Mouse (Mus musculus): Measurements from ENCODE around the gene Ntn5. TPM values are rescaled to one million over a fixed set of nuclear protein-coding genes. Genes with fewer than 3 reads are reported as not detected.

Ntn5 gene
- 3.4 and 3.7 TPM in 2 replicates for polyA plus RNA-seq (2014; fragmentation: Nextera tagmentation; extraction: Ambion mirVana)

DNA sequence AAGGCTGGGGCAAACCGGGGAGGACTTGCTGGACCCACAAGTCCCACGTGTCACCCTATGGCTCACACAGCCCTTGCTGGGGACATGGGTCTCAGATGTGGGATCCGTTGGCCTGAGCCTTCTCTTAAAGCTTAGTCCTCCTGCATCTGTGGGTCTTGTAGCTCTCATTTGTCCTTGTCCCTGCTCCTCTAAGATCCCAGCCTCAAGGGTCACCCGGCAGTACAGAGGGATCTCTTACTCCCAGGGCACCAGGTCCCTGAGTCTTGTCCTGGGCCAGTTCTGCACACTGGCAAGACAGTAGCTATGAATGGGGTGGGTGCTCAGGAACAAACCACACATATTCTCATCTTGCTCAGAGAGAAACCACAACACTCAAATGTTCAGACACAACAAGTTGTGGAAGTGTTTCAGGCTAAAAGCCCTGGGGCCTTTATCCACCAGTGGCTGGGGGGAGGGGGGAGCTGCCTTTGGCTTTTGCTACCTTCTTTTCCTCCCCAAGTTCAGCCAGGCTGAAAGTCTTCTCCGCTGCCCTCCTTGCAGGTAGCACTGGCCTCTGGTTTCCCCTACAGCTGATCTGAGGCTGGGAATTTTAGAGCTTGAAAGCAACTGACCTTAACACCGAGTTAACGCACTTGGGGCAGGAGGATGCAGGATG, at the start of gene Ntn5:
Gene Ntn5, plus strand, starts transcription at position 627 of the 655 bp plus-strand sequence.
- Histone ChIP-seq H3K9me3 (ENCODE audit: control insufficient read depth, low read length) (no peaks in the 10 kb centered on the region), H3K36me3 (ENCODE audit: control insufficient read depth, insufficient read depth, low read length) (no peaks in the 10 kb centered on the region), H3K4me3 (ENCODE audit: low read depth, low read length) (no peak within 1 kb of the TSS), H3K4me1 (ENCODE audit: control insufficient read depth, insufficient read depth, low read length) (peaks cover 28% of the 10 kb centered on the region), H3K27ac (replicated peaks; ENCODE audit: low read depth, low read length) (no peak within 1 kb of the TSS), H3K27me3 (replicated peaks; ENCODE audit: control insufficient read depth, insufficient read depth, low read length) (no peaks in the 10 kb centered on the region), H3K9ac (ENCODE audit: low read depth, low read length) (peak within 1 kb of the TSS; percentile 42; the same call in 1 of the 2 replicates), H3K4me2 (ENCODE audit: low read depth, low read length) (peak within 1 kb of the TSS; percentile 32)
- 75% methylated on average over 7 of the region's 7 CpGs for WGBS
- no peak for ATAC-seq (ENCODE audit: low read depth)
- DNase-seq (ENCODE audit: low spot score), result no peak

DNA sequence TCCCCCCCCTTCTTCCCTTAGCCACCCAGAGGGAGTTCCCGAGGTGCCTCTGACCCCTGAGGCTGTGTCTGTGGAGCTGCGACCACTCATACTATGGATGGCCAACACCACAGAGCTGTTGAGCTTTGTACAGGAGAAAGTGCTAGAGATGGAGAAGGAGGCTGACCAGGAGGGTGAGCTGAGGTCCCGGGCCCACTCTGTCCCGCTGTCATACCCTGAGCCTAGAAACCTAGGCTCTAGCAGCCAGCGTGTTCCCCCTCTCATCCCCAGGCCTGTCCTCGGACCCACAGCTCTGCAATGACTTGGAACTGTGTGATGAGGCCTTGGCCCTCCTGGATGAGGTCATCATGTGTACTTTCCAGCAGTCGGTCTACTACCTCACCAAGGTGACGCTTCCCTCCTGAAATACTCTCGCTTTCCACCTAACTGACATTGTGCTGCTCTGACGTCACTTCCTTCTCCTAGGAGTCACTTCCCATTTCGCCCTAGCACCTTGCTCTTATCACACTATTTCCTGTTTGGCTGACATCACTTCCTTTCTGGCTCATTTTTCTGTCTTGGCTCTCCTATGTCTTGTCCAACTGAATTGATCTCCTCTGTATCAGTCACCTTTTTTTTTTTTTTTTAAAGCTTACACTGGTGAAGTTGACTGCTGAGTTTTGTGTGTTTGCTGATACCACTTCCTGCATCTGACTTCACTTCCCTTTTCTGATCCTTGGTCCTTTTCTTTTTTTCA, 48.7 kb upstream of the Ntn5 start:
- Histone ChIP-seq H3K4me1 (ENCODE audit: control insufficient read depth, insufficient read depth, low read length) (peaks cover 14% of the 10 kb centered on the region), H3K4me3 (ENCODE audit: low read depth, low read length) (no peak overlapping the region), H3K4me2 (ENCODE audit: low read depth, low read length) (no peak overlapping the region), H3K9ac (ENCODE audit: low read depth, low read length) (no peak overlapping the region), H3K36me3 (ENCODE audit: control insufficient read depth, insufficient read depth, low read length) (peaks cover 10% of the 10 kb centered on the region), H3K27me3 (replicated peaks; ENCODE audit: control insufficient read depth, insufficient read depth, low read length) (no peaks in the 10 kb centered on the region; the same call in 1 of the 2 replicates), H3K9me3 (ENCODE audit: control insufficient read depth, low read length) (no peaks in the 10 kb centered on the region), H3K27ac (replicated peaks; ENCODE audit: low read depth, low read length) (no peak overlapping the region)
- no peak for DNase-seq (ENCODE audit: low spot score)
- ATAC-seq (ENCODE audit: low read depth), result no peak
- WGBS, result 81% methylated on average over 10 of the region's 11 CpGs

DNA sequence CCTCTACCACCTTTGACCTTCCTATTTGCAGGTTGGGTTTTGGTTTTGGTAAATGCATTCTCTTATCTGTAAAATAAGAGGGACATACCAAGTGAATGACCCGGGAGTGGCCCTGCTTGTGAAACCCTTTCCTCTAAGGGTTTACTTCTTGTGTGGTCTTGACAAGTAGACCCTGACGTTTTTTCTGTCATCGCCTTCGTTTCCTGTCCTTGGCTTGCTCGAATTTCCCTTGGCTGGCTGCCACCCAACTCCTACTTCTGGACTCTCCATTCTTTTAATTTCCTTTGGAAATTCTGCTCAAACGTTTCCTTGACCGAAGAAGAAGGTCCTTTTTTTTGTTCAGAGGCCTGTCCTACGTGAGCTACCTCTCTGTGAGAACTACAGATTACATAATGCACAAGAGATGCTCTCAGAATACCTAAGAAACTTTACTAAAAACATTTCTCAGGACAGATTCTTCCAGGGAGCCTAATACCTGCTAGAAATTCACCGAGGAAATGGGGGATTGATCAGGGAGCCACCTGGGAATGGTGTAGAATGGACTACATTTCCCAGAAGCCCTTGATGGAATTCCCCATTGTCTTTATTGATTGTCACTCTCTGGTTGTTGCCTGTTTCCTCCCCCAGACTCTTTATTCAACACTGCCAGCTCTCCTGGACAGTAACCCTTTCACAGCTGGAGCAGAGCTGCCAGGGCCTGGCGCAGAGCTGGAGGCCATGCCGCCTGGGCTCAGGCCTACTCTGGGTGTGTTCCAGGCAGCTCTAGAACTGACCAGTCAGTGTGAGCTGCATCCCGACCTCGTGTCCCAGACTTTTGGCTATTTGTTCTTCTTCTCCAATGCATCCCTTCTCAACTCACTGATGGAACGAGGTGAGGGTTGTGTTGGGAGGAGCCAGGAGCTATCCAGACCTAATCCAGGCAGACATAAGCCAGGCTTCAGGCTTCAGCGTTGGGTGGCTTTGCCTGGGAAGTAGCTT, 47.8 kb upstream of the Ntn5 start:
- DNase-seq (ENCODE audit: low spot score), result peak; percentile 56
- Histone ChIP-seq H3K36me3 (ENCODE audit: control insufficient read depth, insufficient read depth, low read length) (peaks cover 10% of the 10 kb centered on the region), H3K4me2 (ENCODE audit: low read depth, low read length) (no peak overlapping the region), H3K9me3 (ENCODE audit: control insufficient read depth, low read length) (no peaks in the 10 kb centered on the region), H3K27me3 (replicated peaks; ENCODE audit: control insufficient read depth, insufficient read depth, low read length) (no peaks in the 10 kb centered on the region; the same call in 1 of the 2 replicates), H3K9ac (ENCODE audit: low read depth, low read length) (no peak overlapping the region), H3K4me1 (ENCODE audit: control insufficient read depth, insufficient read depth, low read length) (peaks cover 19% of the 10 kb centered on the region), H3K4me3 (ENCODE audit: low read depth, low read length) (no peak overlapping the region), H3K27ac (replicated peaks; ENCODE audit: low read depth, low read length) (no peak overlapping the region; the same call in 1 of the 2 replicates)
- no peak for ATAC-seq (ENCODE audit: low read depth)
- 72% methylated on average over 15 of the region's 15 CpGs for WGBS

DNA sequence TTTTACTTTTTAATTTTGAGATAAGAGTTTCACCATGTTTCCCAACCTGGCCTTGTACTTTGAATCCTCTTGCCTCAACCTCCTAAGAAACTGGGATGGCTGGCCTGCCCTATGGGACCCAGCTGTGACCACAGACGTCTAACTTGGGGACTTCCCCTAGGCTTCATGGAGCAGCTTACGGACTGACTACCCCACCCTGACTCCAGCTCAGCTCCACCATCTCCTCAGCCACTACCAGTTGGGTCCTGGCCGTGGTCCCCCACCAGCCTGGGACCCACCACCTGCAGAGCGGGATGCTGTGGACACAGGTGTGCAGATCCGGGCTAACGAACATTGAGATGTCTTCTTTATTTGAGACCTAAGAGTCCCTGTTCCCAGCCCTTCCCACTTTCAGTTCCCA, 46.1 kb upstream of the Ntn5 start:
- peaks cover 10% of the 10 kb centered on the region for H3K36me3 ChIP-seq (ENCODE audit: control insufficient read depth, insufficient read depth, low read length)
- H3K4me3 ChIP-seq (ENCODE audit: low read depth, low read length), result peak overlapping the region; percentile 36; the same call in 1 of the 2 replicates
- no peak overlapping the region for H3K27ac ChIP-seq (replicated peaks; ENCODE audit: low read depth, low read length)
- peak overlapping the region; percentile 61; the same call in 1 of the 2 replicates for H3K4me2 ChIP-seq (ENCODE audit: low read depth, low read length)
- ATAC-seq (ENCODE audit: low read depth) (no peak), DNase-seq (ENCODE audit: low spot score) (no peak)
- no peaks in the 10 kb centered on the region for H3K9me3 ChIP-seq (ENCODE audit: control insufficient read depth, low read length)
- 92% methylated on average over 6 of the region's 6 CpGs for WGBS
- peaks cover 30% of the 10 kb centered on the region for H3K4me1 ChIP-seq (ENCODE audit: control insufficient read depth, insufficient read depth, low read length)
- H3K27me3 ChIP-seq (replicated peaks; ENCODE audit: control insufficient read depth, insufficient read depth, low read length), result no peaks in the 10 kb centered on the region; the same call in 1 of the 2 replicates
- H3K9ac ChIP-seq (ENCODE audit: low read depth, low read length), result no peak overlapping the region

DNA sequence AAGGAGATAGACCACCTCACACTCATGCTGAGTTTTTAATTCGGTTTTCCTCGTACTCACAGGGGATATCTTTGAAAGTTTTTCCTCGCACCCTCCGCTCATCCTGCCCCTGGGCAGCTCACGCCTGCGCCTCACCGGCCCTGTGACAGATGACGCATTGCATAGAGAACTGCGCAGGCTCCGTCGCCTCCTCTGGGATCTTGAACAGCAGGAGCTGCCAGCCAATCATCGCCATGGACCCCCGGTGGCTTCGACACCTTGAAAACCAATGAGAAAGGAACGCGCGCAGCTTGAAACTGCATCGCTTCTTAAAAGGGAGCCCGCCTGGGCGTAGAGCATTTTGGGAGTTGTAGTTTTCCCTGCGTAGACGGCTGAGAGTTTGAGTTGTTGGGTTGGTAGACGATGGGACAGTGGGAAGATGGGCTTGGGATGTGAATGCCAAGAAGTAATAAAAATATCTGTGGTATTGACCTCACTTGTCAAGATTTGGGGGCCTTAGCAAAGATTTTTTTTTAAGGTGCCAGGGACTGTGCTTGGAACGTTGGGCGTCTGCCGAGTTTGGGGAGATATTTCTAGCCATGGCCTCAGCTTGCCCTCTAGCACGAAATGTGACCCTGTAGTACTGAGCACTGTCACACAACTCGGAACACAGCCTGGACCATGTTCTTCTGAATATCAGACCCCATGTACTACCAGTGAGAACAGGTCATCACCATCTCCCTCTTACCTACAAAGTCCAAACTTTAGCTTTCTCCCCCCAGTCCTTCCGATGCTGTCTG, 45.0 kb upstream of the Ntn5 start:
- 17% methylated on average over 29 of the region's 29 CpGs for WGBS
- no peaks in the 10 kb centered on the region for H3K9me3 ChIP-seq (ENCODE audit: control insufficient read depth, low read length)
- peak overlapping the region; percentile 36 for H3K4me3 ChIP-seq (ENCODE audit: low read depth, low read length)
- peak overlapping the region; percentile 25; the same call in 1 of the 2 replicates for H3K27ac ChIP-seq (replicated peaks; ENCODE audit: low read depth, low read length)
- peak overlapping the region; percentile 61 for H3K4me2 ChIP-seq (ENCODE audit: low read depth, low read length)
- ATAC-seq (ENCODE audit: low read depth) (peak; percentile 85), DNase-seq (ENCODE audit: low spot score) (peak; percentile 99)
- H3K4me1 ChIP-seq (ENCODE audit: control insufficient read depth, insufficient read depth, low read length), result peaks cover 33% of the 10 kb centered on the region
- no peaks in the 10 kb centered on the region for H3K27me3 ChIP-seq (replicated peaks; ENCODE audit: control insufficient read depth, insufficient read depth, low read length)
- peaks cover 10% of the 10 kb centered on the region for H3K36me3 ChIP-seq (ENCODE audit: control insufficient read depth, insufficient read depth, low read length)
- H3K9ac ChIP-seq (ENCODE audit: low read depth, low read length), result peak overlapping the region; percentile 59

DNA sequence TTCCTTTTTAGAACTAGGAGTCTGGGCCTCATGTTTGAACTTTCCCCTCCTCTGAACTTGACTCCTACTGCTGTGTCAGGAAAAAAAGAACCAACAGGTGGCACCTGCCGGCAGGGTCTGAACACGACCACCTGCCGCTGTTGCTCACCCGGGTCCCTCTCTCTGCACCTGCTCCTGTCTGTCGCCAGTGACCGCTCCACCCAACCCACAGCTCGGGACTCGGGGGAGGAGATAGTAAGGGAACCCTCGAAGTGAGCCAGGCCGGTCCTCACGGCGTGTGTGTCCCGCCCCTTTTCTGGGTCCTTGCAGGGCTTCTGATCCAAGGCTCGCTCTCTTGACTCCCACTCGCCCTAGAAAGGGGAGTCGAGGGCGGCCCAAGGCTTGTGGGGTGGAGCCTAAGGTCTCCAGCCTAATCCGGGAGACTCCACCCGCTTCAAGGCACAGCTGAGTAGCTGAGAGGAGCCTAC, 44.2 kb upstream of the Ntn5 start, which contains the start of gene Mamstr:
Gene Mamstr, plus strand, starts transcription at position 417 of the 467 bp plus-strand sequence.
- Histone ChIP-seq H3K4me2 (ENCODE audit: low read depth, low read length) (peak within 1 kb of the TSS; percentile 81), H3K36me3 (ENCODE audit: control insufficient read depth, insufficient read depth, low read length) (peaks cover 10% of the 10 kb centered on the region), H3K9me3 (ENCODE audit: control insufficient read depth, low read length) (no peaks in the 10 kb centered on the region), H3K9ac (ENCODE audit: low read depth, low read length) (peak within 1 kb of the TSS; percentile 30; the same call in 1 of the 2 replicates), H3K4me3 (ENCODE audit: low read depth, low read length) (peak within 1 kb of the TSS; percentile 8; the same call in 1 of the 2 replicates), H3K27ac (replicated peaks; ENCODE audit: low read depth, low read length) (peak within 1 kb of the TSS; percentile 74), H3K27me3 (replicated peaks; ENCODE audit: control insufficient read depth, insufficient read depth, low read length) (no peaks in the 10 kb centered on the region), H3K4me1 (ENCODE audit: control insufficient read depth, insufficient read depth, low read length) (peaks cover 39% of the 10 kb centered on the region)
- DNase-seq (ENCODE audit: low spot score) (peak; percentile 86), ATAC-seq (ENCODE audit: low read depth) (no peak)
- WGBS, result 14% methylated on average over 19 of the region's 19 CpGs

DNA sequence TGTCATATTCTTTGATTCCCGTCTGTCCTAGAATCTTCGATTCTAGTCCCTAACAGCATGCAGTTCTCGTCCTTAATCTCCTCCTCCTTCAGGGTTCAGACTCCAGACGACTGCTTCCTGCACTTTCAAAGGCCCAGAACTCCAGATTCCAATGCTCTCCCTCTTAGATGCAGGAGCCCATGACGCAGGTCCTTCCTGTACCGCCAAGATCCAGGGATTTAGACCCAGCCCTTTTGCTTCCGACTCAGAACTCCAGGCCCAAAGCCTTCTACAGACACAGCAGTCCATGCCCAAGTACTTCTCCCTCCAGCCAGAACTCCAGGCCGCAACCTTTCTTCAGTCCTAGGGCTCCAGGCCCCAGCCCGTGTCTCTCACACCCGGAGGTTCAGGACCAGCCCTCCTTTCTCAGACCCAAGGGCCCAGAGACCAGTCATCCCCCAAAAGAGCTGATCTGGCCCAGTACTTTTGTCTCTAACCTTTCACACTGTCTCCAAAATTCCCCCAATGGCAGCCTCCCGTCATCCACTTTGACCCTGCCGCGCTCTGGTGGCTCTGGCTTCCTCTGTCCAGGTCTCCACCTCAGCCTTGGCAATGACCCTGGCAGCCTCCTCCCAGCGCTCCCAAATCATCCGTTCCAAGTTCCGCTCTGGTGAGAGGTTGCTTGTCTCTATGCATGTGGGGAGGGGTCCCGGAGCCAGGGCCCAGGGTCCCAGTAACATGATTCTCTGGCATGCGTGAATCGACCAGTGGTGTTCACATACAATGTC, 43.4 kb upstream of the Ntn5 start:
- Histone ChIP-seq H3K9ac (ENCODE audit: low read depth, low read length) (peak overlapping the region; percentile 30; the same call in 1 of the 2 replicates), H3K4me1 (ENCODE audit: control insufficient read depth, insufficient read depth, low read length) (peaks cover 41% of the 10 kb centered on the region), H3K36me3 (ENCODE audit: control insufficient read depth, insufficient read depth, low read length) (peaks cover 10% of the 10 kb centered on the region), H3K4me2 (ENCODE audit: low read depth, low read length) (peak overlapping the region; percentile 81; the same call in 1 of the 2 replicates), H3K4me3 (ENCODE audit: low read depth, low read length) (peak overlapping the region; percentile 8; the same call in 1 of the 2 replicates), H3K27me3 (replicated peaks; ENCODE audit: control insufficient read depth, insufficient read depth, low read length) (no peaks in the 10 kb centered on the region), H3K9me3 (ENCODE audit: control insufficient read depth, low read length) (no peaks in the 10 kb centered on the region), H3K27ac (replicated peaks; ENCODE audit: low read depth, low read length) (peak overlapping the region; percentile 74)
- no peak for DNase-seq (ENCODE audit: low spot score)
- WGBS, result 67% methylated on average over 19 of the region's 19 CpGs
- ATAC-seq (ENCODE audit: low read depth), result no peak

Measured in embryonic facial prominence, embryonic 14.5 days (tissue).